Mouse (Mus musculus) layer of hippocampus, adult 18-20 months (tissue): ENCODE measurements around the gene Gtf2ird2. TPM values are rescaled to one million over a fixed set of nuclear protein-coding genes. Genes with fewer than 3 reads are reported as not detected.

Source experiments
- DNase-seq, 2 experiments: peaks; one replicate each; pipeline ENCODE4 v3.0.0; 2022; ENCODE audit warnings: low spot score in 2 of 2
- total RNA-seq, 2 experiments: library from RNA; stranded (reverse); gene quantifications; 2 replicates each; pipeline ENCODE4 v1.2.3; 2021

Gtf2ird2 gene
- total RNA-seq, 2 experiments from 2014 or later = 15.7 to 16.8 TPM

DNA sequence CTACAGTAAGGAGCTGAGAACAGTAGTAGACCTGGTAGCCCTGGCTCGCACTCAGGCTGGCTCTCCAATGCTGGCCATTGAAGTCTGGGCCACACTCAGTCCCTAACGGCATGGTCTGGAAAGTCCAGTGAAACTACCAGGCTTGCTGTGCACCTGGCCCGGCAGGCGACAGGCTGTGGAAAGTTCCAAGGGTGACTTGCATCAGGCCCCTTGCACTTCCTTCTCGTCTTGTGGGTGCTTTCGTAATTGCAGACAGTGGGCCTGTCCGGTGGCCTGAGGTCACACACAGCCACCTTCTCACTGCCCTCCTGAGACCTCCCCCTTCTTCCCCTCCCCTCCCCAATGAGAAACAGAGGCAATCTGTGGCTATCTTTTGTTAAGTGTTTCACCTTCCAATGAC, 48.7 kb downstream of the Gtf2ird2 start:
- no peak for DNase-seq

DNA sequence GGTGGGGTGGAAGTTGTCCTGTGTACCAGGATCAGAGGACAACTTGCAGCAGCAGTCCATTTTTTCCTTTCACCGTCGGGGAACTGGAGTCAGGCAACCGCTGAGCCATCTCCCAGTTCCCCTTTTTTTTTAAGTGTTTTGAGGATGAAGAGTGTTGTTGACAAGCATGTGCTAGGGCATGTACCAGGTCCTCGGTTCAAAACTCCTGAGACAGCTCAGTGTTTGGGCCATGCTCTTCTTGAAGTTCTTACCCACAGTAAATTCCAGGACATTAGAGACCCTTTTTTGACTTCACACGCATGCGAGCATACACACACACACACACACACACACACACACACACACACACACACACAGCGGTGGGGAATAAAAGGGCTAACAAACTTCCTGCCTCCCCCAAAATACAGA, 49.4 kb downstream of the Gtf2ird2 start:
- no peak for DNase-seq

DNA sequence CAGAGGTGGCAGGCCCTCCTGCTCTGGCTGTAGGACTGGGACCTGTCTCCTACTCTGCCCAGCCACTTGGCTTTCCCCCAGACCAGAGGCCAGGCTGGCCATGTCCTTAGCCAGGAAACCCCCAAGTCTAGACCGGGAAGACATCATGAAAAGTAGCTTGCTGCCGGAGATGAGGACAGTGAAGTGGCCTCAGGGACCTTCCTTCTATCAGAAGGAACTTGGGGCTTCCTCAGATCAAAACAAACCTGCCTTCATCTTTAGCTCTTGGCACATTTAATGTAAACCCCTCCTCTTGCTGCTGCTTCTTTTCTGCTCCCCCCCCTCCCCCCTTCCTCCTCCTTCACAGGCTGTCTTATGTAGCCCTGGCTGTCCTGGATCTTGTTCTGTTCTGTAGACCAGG, 50.4 kb downstream of the Gtf2ird2 start:
- no peak for DNase-seq

DNA sequence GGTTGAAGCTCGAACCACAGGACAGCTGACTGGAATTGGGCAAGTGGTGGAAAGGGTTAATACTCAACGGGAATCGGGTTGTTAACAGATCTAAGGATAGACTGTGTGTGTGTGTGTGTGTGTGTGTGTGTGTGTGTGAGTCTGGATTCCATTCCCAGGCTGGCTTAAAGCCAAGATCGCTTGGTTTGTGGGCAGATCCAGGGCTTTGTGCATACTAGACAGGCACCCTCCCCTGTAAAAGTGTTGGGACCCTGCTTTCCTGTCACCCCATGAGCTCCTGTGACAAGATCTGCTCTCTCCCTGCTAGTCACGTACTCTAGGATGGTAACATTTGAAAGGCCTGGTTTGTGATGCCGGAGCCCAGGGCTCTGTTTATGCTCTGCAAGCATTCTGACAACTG, 51.3 kb downstream of the Gtf2ird2 start:
- peak; percentile 33 to 67 for DNase-seq

DNA sequence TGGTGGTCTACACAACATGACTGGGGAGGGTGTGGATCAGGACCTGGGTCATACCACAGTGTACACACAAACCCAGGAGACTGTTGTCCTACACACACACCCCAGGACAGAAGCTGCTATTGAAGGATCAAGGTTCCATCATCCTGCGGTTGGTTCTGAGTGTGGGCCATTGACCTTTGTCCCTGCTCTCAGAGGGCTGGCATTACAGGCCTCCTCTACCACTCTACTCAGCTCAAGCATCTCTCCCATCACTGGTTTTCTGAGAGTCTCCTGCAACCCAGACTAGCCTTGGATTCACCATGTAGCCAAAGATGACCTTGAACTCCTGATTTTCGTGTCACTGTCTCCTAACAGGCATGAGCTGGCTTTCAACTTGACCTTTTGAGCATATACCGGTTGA, 52.4 kb downstream of the Gtf2ird2 start:
- DNase-seq = no peak

DNA sequence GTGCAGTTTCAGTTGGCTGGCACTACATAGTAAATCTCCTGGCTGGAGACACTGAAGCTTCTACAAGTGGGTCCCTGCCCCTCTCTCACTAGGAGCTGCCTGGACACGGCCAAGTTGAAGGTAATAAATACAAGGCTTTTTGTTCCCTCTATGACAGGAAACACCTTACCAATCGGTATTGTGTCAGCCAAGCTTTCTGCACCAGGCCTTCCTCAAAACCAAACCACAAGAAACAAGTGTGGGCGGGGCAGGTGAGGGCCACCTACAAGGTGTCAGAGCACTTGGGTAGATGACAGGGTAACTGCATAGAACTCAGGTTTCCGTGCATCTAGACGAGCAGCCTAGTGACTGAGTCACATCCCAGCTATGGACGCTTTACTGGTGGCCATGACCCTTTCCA, 53.0 kb downstream of the Gtf2ird2 start:
- DNase-seq = no peak

DNA sequence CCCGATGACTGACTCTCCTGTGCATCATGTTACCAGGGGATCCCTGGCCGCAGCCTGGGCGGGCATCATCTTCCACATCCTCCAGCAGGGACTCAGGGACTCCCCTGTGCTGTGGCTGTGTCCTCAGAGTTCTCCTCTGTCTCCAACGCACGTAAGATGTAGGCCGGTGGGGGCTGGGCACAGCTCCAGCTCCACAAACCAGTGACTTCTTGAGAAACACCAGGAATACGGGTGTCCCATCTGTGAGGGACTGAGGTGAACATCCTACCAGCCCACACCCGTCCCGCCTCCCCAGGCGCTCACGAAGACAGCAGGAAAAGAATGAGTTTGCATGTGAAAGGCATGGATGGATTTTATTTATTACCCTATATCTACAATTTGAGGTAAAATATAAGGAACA, 53.7 kb downstream of the Gtf2ird2 start:
- no peak for DNase-seq

DNA sequence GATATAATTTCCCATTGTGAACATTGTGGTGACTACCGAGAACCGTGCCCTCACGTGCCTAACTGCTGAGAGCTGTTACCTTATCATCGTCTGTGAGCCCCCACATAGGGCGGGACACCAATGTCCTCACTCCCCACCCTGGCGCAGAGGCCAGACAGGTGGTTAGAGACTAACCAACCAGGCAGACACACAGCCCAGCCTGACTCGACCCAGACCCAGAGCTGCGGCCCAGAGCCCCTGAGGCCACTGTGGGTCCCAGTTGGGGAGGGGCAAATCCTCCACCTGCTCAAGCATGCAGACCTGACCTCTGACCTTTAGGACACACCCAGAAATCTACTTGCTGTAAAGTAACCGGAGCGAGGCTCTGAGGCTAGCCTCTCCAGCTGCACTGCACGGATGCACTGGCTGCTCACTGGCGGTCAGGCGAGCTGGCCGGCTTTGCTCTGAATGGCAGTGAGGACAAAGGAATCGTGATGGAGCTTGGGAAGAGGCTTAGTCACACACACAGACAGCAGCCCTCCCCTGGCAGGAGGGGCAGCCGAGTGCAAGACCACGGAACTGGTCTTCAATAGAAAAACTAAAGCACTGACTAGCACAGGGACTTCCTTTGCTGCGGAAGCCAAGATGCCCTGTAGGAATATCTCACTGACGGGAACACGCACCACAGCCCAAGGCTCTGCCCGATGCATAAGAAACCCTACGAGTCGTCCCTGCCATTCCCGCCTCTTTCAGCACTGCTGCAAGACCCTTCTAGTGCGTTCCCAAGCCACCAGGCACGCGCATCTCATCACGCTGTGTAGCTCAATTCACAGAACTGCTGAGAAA, 54.3 kb downstream of the Gtf2ird2 start:
- DNase-seq = peak in 1 of 2 experiments; percentile 26

DNA sequence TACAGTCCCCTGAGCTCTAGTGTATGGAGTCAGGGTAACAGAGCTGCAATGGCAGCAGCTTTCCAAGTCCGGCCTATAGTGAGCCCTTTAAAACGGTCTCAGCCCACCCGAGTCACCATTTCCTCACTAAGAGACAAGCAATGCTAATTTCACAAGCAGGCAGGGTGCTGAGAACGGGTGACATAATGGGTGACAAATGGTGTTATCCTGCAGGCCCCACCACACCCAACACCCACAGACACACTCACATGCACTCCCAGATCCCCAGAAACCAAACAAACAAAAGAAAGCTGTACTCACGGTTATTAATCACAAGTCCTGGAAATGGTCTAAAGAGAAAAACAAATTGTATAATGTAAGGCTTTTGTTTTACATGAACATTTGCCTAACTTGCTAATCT, 58.0 kb downstream of the Gtf2ird2 start:
- peak; percentile 39 to 79 for DNase-seq

DNA sequence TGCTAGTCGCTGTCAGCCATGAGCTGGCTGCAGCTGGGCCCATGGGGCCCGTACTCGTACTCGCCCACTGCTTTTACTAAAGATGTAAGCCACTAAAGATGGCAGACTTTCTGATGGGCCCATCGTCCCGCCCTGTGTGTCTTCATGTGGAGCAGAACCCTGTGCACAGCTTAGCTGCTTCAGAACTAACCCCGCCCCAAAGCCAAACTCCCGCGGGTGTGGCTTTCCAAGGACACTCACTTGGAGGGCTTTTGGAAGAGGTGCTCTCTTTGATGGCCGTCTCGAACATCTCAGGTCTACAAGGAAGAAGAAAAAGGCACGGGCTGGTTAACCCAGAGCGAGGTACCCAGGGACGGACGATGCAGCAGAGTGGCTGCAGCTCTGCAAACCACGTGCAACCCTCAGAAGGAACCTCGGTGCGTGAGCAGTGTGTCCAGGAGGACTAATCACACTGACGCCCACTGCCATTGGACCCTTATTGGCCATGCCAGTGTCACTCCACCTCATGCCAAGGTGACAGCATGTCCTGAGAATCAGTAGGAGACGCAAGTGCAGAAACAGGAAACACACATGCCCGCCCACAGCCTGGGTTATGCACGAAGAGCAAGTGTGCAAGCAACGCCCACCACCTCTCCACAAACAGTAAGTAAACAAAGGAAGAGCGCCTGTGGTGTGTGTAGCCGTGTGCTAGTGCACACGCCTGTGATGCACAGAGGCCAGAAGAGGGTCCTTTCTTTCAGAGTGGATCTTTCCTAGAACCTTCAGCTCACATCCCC, 60.0 kb downstream of the Gtf2ird2 start:
- no peak for DNase-seq

DNA sequence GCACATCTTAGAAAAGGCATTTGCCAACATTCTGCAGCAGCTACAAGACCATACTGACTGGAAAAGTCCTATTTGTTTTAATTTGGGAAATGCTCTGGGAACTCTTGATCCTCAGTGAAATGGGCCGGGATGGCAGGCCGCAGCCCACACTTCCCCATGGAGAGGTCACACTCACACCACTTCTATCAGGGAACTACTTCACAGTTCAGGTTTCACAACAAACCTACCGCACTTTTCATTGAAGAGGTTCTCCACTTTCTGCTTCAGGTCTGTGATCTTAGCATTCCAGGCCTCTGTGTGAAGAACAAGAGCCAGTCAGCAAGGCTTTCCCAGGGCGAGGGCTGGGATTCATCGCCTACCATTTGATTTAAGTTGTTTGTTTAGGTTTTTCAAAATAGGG, 61.1 kb downstream of the Gtf2ird2 start:
- DNase-seq = no peak

DNA sequence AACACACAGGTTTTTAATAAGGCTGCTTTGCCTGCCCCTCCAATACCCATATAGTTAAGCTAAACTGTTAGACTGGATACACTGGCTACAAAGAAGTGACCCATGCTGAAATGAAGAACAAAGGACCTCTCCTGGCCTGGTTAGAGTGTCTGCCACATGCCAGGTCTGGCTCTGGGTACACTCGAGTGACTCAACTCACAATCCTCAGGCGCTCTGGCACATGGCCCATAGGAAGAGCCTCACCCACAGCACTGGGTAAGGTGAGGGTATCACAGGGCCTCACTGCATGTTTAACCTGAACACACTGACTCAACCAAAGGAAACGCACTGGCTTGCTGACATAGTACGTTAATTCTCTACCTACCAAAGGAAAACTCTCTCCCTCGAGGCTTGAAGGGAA, 62.3 kb downstream of the Gtf2ird2 start:
- no peak for DNase-seq

DNA sequence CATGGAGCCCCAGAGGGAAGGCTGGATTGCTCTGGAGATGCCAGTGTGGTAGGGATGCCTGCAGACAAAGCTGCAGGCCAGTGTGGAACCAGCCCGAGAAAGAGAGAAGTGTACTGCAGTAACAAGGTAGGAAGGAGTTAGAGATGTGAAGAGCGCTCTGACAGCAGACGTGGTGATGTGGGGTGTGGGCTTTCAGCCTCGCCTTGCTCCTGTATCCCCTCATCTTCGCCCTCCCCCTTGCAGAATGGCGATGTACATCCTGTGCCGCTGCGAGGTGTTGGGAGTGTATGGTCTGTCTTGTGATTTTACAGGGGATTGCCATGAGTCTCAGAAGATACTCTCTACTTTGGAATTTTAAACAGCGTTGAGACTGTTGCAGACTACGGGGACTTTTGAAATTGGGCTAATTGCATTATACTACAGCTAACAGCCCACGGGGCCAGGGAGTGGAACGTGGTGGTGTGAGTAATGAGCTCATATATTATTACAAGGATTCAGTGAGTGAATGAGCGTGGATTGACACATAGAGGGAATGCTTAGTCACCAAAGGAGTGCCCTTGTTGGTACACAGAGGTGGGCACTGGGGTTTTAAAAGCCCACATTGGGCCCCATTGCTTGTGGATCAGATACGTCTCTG, 64.9 kb downstream of the Gtf2ird2 start:
- no peak for DNase-seq

DNA sequence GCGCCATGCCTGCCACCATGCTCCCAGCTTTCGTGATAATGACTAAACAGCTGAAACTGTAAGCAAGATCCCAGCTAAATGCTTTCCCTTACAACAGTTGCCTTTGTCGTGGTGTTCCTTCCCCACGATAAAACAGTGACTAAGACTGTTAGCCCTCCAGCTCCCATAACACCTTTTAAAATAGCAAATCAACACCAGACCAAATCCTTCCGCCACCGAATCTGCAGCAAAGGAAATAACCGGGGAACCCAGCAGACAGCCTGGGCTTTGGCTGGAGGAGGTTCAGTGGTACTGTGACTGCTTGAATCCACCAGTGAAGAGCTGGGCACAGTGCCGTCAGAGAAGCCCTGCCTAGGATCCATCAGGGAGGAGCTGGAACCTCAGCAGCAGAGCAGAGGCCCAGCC, 65.4 kb downstream of the Gtf2ird2 start:
- peak in 1 of 2 experiments; percentile 40 for DNase-seq

DNA sequence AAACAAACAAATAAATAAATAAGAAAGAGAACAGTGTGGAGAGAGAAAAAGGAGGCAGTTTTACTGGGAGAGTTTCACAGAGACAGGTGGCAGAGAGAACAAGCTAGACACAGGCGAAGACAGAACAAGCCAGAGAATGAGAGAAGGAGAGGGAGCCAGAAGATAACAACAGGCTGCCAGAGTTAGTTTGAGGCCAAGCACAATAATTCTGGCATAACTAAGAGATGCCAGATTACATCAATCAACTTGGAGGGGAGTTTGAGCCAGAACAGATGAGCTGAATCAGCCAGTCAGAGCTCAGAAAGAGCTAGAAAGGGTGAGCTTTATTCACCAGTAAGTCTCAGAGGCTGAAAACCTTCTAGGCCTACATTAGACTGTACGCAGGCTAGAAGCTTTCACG, 66.8 kb downstream of the Gtf2ird2 start:
- DNase-seq = no peak

DNA sequence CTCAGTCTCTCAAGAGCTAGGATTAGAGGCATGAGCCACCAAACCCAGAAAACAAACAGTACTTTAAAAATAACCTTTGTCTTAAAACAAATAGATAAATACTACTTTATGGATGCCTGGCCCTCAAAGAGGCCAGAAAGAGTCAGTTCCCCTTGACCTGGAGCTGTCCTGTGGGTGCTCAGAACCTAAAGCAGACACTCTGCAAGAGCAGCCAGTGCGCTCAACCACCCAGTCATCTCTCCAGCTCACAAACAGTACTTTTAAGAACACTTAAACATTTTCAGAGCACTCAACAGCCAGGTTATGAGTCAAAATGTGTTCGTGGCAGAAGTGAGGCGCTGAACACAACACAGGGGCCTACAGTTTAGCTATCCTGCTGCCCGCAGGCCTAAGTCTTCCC, 67.3 kb downstream of the Gtf2ird2 start:
- no peak for DNase-seq

DNA sequence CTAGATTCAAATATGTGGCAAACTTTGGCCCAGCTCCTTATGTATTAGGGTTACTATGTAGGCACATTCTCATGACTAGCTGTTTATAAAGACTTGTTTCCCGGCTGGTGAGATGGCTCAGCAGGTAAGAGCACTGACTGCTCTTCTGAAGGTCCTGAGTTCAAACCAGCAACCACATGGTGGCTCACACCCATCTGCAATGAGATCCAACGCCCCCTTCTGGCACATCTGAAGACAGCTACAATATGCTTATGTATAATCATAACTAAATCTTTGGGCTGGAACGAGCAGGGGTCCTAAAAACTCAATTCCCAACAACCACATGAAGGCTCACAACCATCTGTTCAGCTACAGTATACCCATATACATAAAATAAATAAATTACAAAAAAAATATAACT, 70.0 kb downstream of the Gtf2ird2 start:
- no peak for DNase-seq

DNA sequence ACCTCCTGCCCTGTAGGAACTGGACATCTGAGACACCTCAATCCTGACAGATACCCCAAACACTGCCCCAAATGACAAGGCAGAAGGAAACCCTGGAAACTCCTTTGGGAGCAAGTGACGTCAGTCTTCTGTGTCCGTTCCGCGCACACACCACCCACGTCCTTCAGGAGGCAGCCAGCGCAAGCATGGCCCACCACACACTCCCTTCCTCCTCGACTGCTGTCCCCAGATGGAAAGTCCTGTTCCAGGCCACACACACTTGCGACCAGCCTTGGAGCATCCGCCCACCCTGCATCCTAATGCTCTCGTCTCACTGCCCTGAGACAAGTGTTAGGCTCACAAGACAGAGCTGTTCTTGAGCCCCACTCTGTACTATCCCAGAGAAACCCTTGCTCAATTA, 71.5 kb downstream of the Gtf2ird2 start:
- peak in 1 of 2 experiments; percentile 31 for DNase-seq

DNA sequence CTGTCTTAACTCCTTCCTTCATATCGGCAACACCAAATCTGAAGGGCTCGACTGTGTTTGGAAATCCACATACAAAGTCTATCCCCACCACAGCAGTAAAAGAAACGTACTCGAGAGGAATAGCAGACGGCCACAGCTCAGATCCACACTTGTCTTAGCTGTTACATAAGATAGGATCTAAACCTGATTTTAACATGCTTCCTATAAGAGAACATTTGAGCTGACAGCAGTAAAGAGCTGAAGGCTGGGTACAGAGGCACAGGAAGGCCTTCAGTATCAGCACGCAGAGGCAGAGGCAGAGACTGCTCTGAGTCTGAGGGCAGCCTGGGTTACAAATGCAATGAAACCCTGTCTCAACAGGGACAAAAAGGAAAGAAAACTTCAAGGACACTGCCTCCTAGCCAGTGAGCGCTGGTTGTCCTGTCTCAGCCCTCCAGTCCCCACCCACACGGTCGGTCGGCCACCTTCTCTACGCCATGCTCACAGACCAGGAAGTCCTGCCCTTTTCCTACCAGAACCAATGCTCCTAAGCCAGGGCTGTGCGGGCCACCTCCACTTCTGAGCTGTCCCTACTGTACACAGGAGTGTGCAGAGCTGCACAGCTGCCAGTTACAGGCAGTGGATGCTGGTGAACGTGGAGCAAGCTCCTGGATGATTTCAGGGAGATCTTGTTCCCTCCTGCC, 73.7 kb downstream of the Gtf2ird2 start:
- DNase-seq = no peak

DNA sequence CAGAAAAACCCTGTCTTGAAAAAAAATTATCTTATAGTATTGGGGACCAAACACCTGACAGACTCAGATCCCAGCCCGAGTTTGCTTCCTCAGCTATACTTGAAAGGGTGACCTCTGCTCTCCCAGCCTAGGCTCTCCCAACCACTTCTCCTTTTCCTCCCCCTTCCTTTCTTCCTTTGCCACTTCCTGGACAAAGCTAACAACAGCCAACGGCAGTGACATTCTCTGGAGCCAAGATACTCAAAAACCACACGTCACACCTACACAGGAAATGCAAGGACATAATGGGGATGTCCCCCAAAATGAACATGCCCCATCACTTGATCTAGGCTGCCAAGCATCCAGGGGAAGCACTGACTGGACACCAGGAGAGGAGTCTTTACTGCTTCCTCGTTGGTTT, 74.6 kb downstream of the Gtf2ird2 start:
- DNase-seq = no peak

DNA sequence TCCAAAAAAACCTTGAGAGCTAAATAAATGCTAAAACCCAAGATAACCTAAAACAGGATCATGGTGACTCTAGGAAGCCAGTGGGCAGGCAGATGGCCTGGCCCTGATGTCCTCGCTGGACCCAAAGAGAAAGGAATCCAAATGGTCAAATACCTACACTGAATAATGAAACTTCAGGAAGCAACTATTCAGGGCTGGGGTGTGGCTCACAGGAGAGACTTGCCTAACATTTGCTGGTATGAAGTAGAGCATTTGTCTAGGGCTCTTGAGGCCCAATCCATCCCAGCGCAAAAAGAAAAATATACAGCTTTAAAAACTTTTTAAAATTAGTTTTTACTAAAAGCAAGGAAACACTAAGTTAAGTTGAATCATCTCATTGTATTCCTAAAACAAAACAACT, 75.1 kb downstream of the Gtf2ird2 start:
- no peak for DNase-seq
